Mouse (Mus musculus) cerebellum, postnatal 14 days (tissue): ENCODE measurements at regions not wholly inside any gene's neighbourhood (a gene's known extent, or its start where the extent isn't known, plus 50 kb on each side); places are given as distances from the start of the nearest gene placed in this dataset.

Experiments
- DNase-seq, 2 experiments: peaks; one replicate each; pipeline ENCODE4 v3.0.0; 2021; ENCODE audit warnings: mixed read lengths in 2 of 2

- peak in 1 of 2 experiments; percentile 1 for DNase-seq
Measured at GRCm38 (mm10) chr15:19242962-19243361, 424.2 kb downstream of the Cdh10 start.

- DNase-seq = peak; percentile 49 to 67
Measured at GRCm38 (mm10) chr15:19247489-19247888, 428.7 kb downstream of the Cdh10 start.

GRCm38 (mm10) chr15:19275968-19276826 is 457.4 kb downstream of the Cdh10 start:
- DNase-seq = peak; percentile 31 to 66

DNA sequence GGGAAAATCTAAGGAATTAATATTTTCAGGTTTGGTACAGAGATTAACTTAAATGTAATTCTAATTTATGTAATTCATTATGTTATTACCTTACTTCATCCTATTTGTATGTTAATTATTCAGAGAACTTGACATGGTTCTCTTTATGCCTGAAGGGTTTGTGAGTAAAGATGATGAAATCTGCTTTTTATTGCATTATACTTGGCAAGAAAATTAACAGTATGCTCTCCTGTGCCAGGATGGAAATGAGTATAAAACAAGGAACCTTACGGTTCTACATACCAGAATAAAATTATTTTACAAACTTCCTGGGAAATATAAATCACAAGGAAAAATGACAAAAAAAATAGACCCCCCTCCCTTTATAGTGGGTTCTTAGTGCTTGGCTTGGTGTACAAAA is 497.6 kb downstream of the Cdh10 start:
- no peak for DNase-seq

DNA sequence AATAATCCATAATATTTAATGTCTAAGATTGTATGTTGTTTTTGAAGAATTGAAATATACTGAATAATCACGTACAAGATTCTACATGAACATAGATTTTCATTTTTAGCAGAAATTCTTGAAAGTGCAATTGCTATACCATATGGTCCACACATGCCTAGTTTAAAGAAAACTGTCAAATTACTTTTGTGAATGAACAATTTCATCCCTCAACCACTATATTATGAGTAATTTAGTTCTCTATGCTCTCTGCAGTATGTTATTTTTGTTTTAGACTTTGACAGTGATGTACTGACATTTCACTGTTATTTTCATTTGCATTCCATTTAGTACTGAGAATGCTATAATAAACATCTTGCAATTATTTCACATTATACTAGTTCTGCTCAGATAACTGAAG is 537.6 kb downstream of the Cdh10 start:
- DNase-seq = no peak

DNA sequence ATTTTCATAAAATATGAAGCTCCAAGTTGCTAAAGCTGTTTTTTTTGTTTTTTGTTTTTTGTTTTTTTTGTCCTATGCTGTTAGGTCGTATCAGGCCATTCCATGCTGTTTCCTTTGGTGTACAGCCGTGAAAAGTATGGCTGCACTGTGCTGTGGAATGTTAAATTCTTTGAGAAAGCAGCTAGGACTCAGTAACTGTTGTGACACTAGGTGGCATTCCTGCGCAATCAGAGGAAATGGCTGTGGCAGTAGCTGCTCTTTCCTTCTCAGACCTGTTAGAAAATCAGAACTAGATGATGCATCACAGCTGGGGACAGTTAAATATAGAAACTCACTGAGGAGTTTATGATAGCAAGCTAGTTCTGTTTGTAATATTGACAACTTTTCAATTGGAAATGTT is 541.9 kb downstream of the Cdh10 start:
- DNase-seq = peak; percentile 26 to 28

- DNase-seq = no peak
Measured at GRCm38 (mm10) chr15:19389951-19390350, 571.2 kb downstream of the Cdh10 start.

DNA sequence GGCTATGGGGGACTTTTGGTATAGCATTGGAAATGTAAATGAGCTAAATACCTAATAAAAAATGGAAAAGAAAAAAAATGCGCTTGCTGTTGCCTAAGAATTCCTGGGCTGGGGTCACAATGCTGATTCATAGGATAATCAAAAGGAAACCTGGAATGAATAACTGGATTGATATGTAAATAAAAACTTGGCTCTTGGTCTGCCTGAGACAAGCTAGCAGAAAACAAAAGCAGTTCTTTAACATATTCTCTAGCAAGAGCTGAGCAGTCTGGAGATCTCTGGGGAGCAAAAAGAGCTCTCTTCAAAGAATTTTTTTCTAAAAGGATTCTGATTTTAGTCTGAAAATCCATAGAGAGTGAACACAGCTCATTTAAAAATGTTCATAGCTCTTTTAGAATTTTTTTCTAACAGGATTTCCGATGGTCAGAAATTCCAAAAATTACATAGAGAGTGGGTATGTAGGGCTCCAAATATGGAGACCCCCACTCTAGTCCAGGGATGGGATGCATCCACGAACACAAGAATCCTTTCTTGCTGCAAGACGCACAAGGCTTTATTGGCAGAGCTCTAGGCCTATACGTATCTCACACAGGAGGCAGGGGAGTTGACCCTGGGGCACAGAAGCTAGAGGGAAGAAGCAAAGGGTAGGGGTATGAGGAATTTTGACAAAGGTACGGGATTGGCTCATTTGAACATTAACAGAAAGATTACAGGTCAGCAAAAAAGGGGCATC is 572.7 kb downstream of the Cdh10 start:
- DNase-seq = no peak

- DNase-seq = no peak
Measured at GRCm38 (mm10) chr15:19395681-19396080, 576.9 kb downstream of the Cdh10 start.
